Comparison of ENCODE assay signal across 11 mouse cellular contexts in the genomic region with DNA sequence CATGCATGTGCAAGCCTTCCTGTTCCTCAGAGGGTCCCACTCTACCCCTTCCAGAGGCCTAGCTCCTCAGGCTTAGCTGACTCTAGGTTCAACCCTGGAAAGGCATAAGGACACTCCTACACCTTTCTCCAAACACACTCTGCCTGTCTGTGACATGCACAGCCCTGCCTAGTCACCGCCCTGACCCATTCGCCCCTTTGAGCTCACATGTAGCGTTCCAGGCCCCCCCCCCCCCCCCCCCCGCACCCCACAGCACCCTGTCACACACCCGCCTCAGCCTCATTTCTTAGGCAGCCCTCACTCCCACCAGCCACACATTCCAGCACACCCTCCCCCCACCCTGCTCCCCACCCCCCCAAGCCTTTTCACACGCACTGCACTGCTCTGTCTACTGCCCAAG. TPM values are rescaled to one million over a fixed set of nuclear protein-coding genes. Genes with fewer than 3 reads are reported as not detected.
DNase-seq lines count a peak whose midpoint lies in the region; ATAC-seq and TF ChIP-seq lines count a peak whose summit lies in the region.
"Had no signal": no experiment of that assay in that cellular context is flagged by ENCODE, and none has a peak within 500 bp of the region (broad histone marks: within the 10 kb centered on the region; RNA-seq: fewer than 3 reads in every experiment).

No protein-coding gene starts in this region.

- H3K27ac ChIP-seq in heart, embryonic 13.5 days (replicated peaks), result peak overlapping the region; percentile 65
- H3K27ac ChIP-seq in forebrain, embryonic 14.5 days (ENCODE audit: low read depth, low read length), result peak overlapping the region; percentile 71; the same call in 1 of the 2 replicates
- H3K27ac ChIP-seq in limb, embryonic 15.5 days, result peak overlapping the region; percentile 82

- H3K4me2 ChIP-seq in heart, embryonic 13.5 days, result peak overlapping the region; percentile 16; the same call in 1 of the 2 replicates
- peak overlapping the region; percentile 48; the same call in 1 of the 2 replicates for H3K4me2 ChIP-seq in forebrain, embryonic 14.5 days (ENCODE audit: low read length)
- peak overlapping the region; percentile 21 for H3K4me2 ChIP-seq in limb, embryonic 15.5 days

- no peak for ATAC-seq in heart, embryonic 13.5 days (ENCODE audit: extremely low read depth, insufficient number of reproducible peaks, low FRiP score, low TSS enrichment)
- ATAC-seq in forebrain, embryonic 14.5 days, result no peak
- ATAC-seq in limb, embryonic 15.5 days (ENCODE audit: insufficient number of reproducible peaks, low FRiP score, low TSS enrichment, low read depth), result no peak
- ATAC-seq in megakaryocyte progenitor cell, adult 5-6 weeks (replicated peaks; ENCODE audit: poor library complexity), result no peak
- ATAC-seq: activated CD4-positive, CD25-positive, alpha-beta regulatory T cell, adult 4 months had no signal

- peak overlapping the region; percentile 69 for H3K9ac ChIP-seq in heart, embryonic 13.5 days
- H3K9ac ChIP-seq in forebrain, embryonic 14.5 days (ENCODE audit: low read length), result peak overlapping the region; percentile 35; the same call in 1 of the 2 replicates
- no peak overlapping the region for H3K9ac ChIP-seq in limb, embryonic 15.5 days

- H3K9me3 ChIP-seq in heart, embryonic 13.5 days, result no peaks in the 10 kb centered on the region
- no peaks in the 10 kb centered on the region for H3K9me3 ChIP-seq in E14TG2a.4 (ENCODE audit: low read length)
- no peaks in the 10 kb centered on the region for H3K9me3 ChIP-seq in forebrain, embryonic 14.5 days (replicated peaks; ENCODE audit: control insufficient read depth, low read length)
- no peaks in the 10 kb centered on the region for H3K9me3 ChIP-seq in limb, embryonic 15.5 days

- WGBS in heart, embryonic 13.5 days, result 47% methylated on average over 4 of the region's 6 CpGs
- WGBS in forebrain, embryonic 14.5 days, result 28% methylated on average over 5 of the region's 6 CpGs
- 29% methylated on average over 4 of the region's 6 CpGs for WGBS in limb, embryonic 15.5 days

- H3K27me3 ChIP-seq in heart, embryonic 13.5 days (replicated peaks), result no peaks in the 10 kb centered on the region
- no peaks in the 10 kb centered on the region for H3K27me3 ChIP-seq in E14TG2a.4 (ENCODE audit: insufficient read depth, low read length)
- H3K27me3 ChIP-seq in forebrain, embryonic 14.5 days (replicated peaks; ENCODE audit: control insufficient read depth, insufficient read depth, low read length), result no peaks in the 10 kb centered on the region
- no peaks in the 10 kb centered on the region for H3K27me3 ChIP-seq in limb, embryonic 15.5 days

- TF ChIP-seq CTCF in E14TG2a.4 (conservative IDR thresholded peaks at IDR 0.05; ENCODE audit: low read length), result no peak

- peaks cover 20% of the 10 kb centered on the region; the same call in 1 of the 2 replicates for H3K36me3 ChIP-seq in heart, embryonic 13.5 days
- peaks cover 39% of the 10 kb centered on the region for H3K36me3 ChIP-seq in E14TG2a.4 (ENCODE audit: insufficient read depth, low read length)
- H3K36me3 ChIP-seq in forebrain, embryonic 14.5 days (ENCODE audit: control insufficient read depth, insufficient read depth, low read length), result 0 out of 2 replicates have a peak, but pooled peaks cover 3% of the 10 kb centered on the region
- peaks cover 4% of the 10 kb centered on the region; the same call in 1 of the 2 replicates for H3K36me3 ChIP-seq in limb, embryonic 15.5 days

- peaks cover 98% of the 10 kb centered on the region for H3K4me1 ChIP-seq in heart, embryonic 13.5 days
- peaks cover 96% of the 10 kb centered on the region for H3K4me1 ChIP-seq in E14TG2a.4 (replicated peaks; ENCODE audit: low read depth, low read length)
- H3K4me1 ChIP-seq in forebrain, embryonic 14.5 days (ENCODE audit: control insufficient read depth, insufficient read depth, low read length), result peaks cover 76% of the 10 kb centered on the region
- peaks cover 99% of the 10 kb centered on the region for H3K4me1 ChIP-seq in limb, embryonic 15.5 days

- intact Hi-C loops in heart, postnatal 25 days (cut with DNase I), result no loop called here

- H3K4me3 ChIP-seq in heart, embryonic 13.5 days, result no peak overlapping the region
- H3K4me3 ChIP-seq in E14TG2a.4 (replicated peaks; ENCODE audit: low read length), result peak overlapping the region; percentile 68
- H3K4me3 ChIP-seq in forebrain, embryonic 14.5 days (ENCODE audit: low read depth, low read length), result no peak overlapping the region
- no peak overlapping the region for H3K4me3 ChIP-seq in limb, embryonic 15.5 days

- no peak for DNase-seq in heart, postnatal 25 days (ENCODE audit: low spot score)
- DNase-seq in forebrain, embryonic 14.5 days (ENCODE audit: low spot score), result no peak
- no peak for DNase-seq in frontal cortex, postnatal 10 days (ENCODE audit: low spot score in 2 of 2)
- no peak for DNase-seq in urinary bladder, postnatal 25 days (ENCODE audit: low spot score)
- DNase-seq: cerebellum, adult 9-10 months; lung, postnatal 10 days had no signal

RNA-seq across cellular contexts. Expression of gene Ahdc1, which starts 9.7 kb away (rescaled TPM):
- polyA plus RNA-seq in heart, embryonic 13.5 days (2015; fragmentation: Nextera tagmentation; extraction: Ambion mirVana), result 6.5 and 6.9 TPM in 2 replicates
- 10 to 100 TPM; 43.2 to 50.4 TPM for total RNA-seq in heart, postnatal 25 days (2021)
- 8.6 and 12.2 TPM in 2 replicates for polyA plus RNA-seq in forebrain, embryonic 14.5 days (2014; fragmentation: Nextera tagmentation; extraction: Ambion mirVana)
- polyA plus RNA-seq in limb, embryonic 15.5 days (2015; fragmentation: Nextera tagmentation; extraction: Ambion mirVana), result 10.7 and 13.2 TPM in 2 replicates
- total RNA-seq in megakaryocyte progenitor cell, adult 5-6 weeks (2015), result 4.1 and 5.3 TPM in 2 replicates
- total RNA-seq in megakaryocyte progenitor cell, adult 5-6 weeks (2017), result 0.81 and 3.8 TPM in 2 replicates

RNA-seq across cellular contexts. Expression of gene Fgr, which starts 46.8 kb away (rescaled TPM):
- polyA plus RNA-seq in heart, embryonic 13.5 days (2015; fragmentation: Nextera tagmentation; extraction: Ambion mirVana), result 0.21 and 0.23 TPM in 2 replicates
- total RNA-seq in heart, postnatal 25 days (2021), result under 1 TPM; 0.26 to 0.39 TPM
- 0.23 TPM in 1 of 2 replicates, not detected in the other for polyA plus RNA-seq in forebrain, embryonic 14.5 days (2014; fragmentation: Nextera tagmentation; extraction: Ambion mirVana)
- 0.36 and 0.41 TPM in 2 replicates for polyA plus RNA-seq in limb, embryonic 15.5 days (2015; fragmentation: Nextera tagmentation; extraction: Ambion mirVana)
- total RNA-seq in megakaryocyte progenitor cell, adult 5-6 weeks (2015), result 3.2 and 3.4 TPM in 2 replicates
- 2.5 and 3.0 TPM in 2 replicates for total RNA-seq in megakaryocyte progenitor cell, adult 5-6 weeks (2017)
